Comparison of ENCODE assay signal across 14 mouse cellular contexts in the genomic region with DNA sequence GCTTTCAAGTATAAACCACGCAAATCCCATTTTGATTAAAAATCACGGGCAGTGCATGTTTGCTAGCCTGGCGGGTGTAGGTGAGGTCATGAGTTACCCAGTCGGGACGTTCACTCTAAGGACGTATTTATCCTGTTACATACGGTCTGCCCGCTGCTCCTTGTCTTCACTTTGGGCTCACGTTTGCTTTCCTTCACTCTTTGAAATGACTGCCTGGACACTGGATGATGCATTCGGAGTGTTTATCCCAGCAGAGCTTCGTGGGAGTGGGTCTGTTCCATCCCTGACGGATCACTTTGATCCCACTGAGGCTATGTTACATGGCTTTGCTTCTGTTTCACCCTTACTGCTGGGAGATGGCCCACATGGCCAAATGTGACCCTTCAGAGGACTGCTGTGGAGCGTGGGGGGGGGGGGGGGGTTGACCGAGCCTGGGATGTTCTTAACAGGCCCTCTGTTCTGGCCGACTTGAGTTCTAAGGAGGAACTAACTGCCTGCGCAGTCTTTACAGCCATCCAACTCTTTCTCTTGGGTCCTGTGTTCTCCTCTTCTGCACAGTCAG. TPM values are rescaled to one million over a fixed set of nuclear protein-coding genes. Genes with fewer than 3 reads are reported as not detected.
DNase-seq lines count a peak whose midpoint lies in the region; ATAC-seq and TF ChIP-seq lines count a peak whose summit lies in the region.
"Had no signal": no experiment of that assay in that cellular context is flagged by ENCODE, and none has a peak within 500 bp of the region (broad histone marks: within the 10 kb centered on the region; RNA-seq: fewer than 3 reads in every experiment).

No protein-coding gene starts in this region.

- 0 out of 2 replicates have a peak overlapping the region, but pooled peaks have one; percentile 9 for H3K27ac ChIP-seq in lung, embryonic 15.5 days
- H3K27ac ChIP-seq in lung, postnatal 0 days (ENCODE audit: low read length), result no peak overlapping the region
- H3K27ac ChIP-seq in hindbrain, embryonic 13.5 days, result peak overlapping the region; percentile 40; the same call in 1 of the 2 replicates
- no peak overlapping the region for H3K27ac ChIP-seq in midbrain, embryonic 11.5 days (ENCODE audit: low read depth, low read length)
- H3K27ac ChIP-seq in stomach, embryonic 16.5 days (ENCODE audit: low read length), result peak overlapping the region; percentile 52
- H3K27ac ChIP-seq: embryonic facial prominence, embryonic 15.5 days; liver, embryonic 15.5 days had no signal

- H3K4me2 ChIP-seq in lung, embryonic 15.5 days, result no peak overlapping the region
- H3K4me2 ChIP-seq in lung, postnatal 0 days (replicated peaks; ENCODE audit: low read depth, low read length), result no peak overlapping the region
- no peak overlapping the region for H3K4me2 ChIP-seq in hindbrain, embryonic 13.5 days
- H3K4me2 ChIP-seq in midbrain, embryonic 11.5 days, result no peak overlapping the region
- no peak overlapping the region for H3K4me2 ChIP-seq in stomach, embryonic 16.5 days (ENCODE audit: low read depth, low read length)
- H3K4me2 ChIP-seq: embryonic facial prominence, embryonic 15.5 days; heart, embryonic 13.5 days; liver, embryonic 15.5 days had no signal

- H3K36me3 ChIP-seq in lung, embryonic 15.5 days, result no peaks in the 10 kb centered on the region; the same call in 1 of the 2 replicates
- H3K36me3 ChIP-seq in lung, postnatal 0 days (ENCODE audit: insufficient read depth, low read length), result no peaks in the 10 kb centered on the region
- no peaks in the 10 kb centered on the region for H3K36me3 ChIP-seq in hindbrain, embryonic 13.5 days
- H3K36me3 ChIP-seq in midbrain, embryonic 11.5 days (ENCODE audit: control insufficient read depth, insufficient read depth, low read length), result no peaks in the 10 kb centered on the region
- H3K36me3 ChIP-seq in stomach, embryonic 16.5 days (ENCODE audit: control insufficient read depth, insufficient read depth, low read length), result no peaks in the 10 kb centered on the region

- 51% methylated on average over 16 of the region's 16 CpGs for WGBS in lung, embryonic 15.5 days
- WGBS in lung, postnatal 0 days, result 54% methylated on average over 16 of the region's 16 CpGs
- 40% methylated on average over 16 of the region's 16 CpGs for WGBS in hindbrain, embryonic 13.5 days
- 27% methylated on average over 16 of the region's 16 CpGs for WGBS in midbrain, embryonic 11.5 days
- WGBS in stomach, embryonic 16.5 days, result 33% methylated on average over 16 of the region's 16 CpGs

- no peak overlapping the region for H3K4me3 ChIP-seq in lung, embryonic 15.5 days
- H3K4me3 ChIP-seq in lung, postnatal 0 days (ENCODE audit: low read depth, low read length), result no peak overlapping the region
- no peak overlapping the region for H3K4me3 ChIP-seq in hindbrain, embryonic 13.5 days
- H3K4me3 ChIP-seq in midbrain, embryonic 11.5 days (ENCODE audit: low read depth, low read length), result no peak overlapping the region
- no peak overlapping the region for H3K4me3 ChIP-seq in stomach, embryonic 16.5 days (replicated peaks; ENCODE audit: low read length)
- H3K4me3 ChIP-seq: embryonic facial prominence, embryonic 15.5 days; heart, embryonic 13.5 days; liver, embryonic 15.5 days had no signal

- no peak for DNase-seq in lung, postnatal 0 days (ENCODE audit: low spot score)
- no peak for DNase-seq in midbrain, embryonic 11.5 days (ENCODE audit: low spot score, missing footprints)
- no peak for DNase-seq in testis, postnatal 14 days (ENCODE audit: low spot score)
- no peak for DNase-seq in layer of hippocampus, adult 9-11 months
- DNase-seq: cerebellum, postnatal 10 days; kidney, adult 8-10 months; layer of hippocampus, postnatal 36 days; right cerebral cortex, adult 18-20 months had no signal

- H3K27me3 ChIP-seq in lung, embryonic 15.5 days, result no peaks in the 10 kb centered on the region
- no peaks in the 10 kb centered on the region for H3K27me3 ChIP-seq in lung, postnatal 0 days (replicated peaks; ENCODE audit: insufficient read depth, low read length)
- no peaks in the 10 kb centered on the region for H3K27me3 ChIP-seq in hindbrain, embryonic 13.5 days
- no peaks in the 10 kb centered on the region; the same call in 1 of the 2 replicates for H3K27me3 ChIP-seq in midbrain, embryonic 11.5 days (ENCODE audit: control insufficient read depth, insufficient read depth, low read length)
- no peaks in the 10 kb centered on the region for H3K27me3 ChIP-seq in stomach, embryonic 16.5 days (ENCODE audit: control insufficient read depth, insufficient read depth, low read length)
- H3K27me3 ChIP-seq: embryonic facial prominence, embryonic 15.5 days; heart, embryonic 13.5 days; liver, embryonic 15.5 days had no signal

- ATAC-seq in lung, embryonic 15.5 days (ENCODE audit: borderline replicate concordance, extremely low read depth, low FRiP score, low TSS enrichment), result no peak
- no peak for ATAC-seq in lung, postnatal 0 days
- ATAC-seq in hindbrain, embryonic 13.5 days (ENCODE audit: low FRiP score), result peak; percentile 34; the same call in 1 of the 2 replicates
- ATAC-seq in midbrain, embryonic 11.5 days (ENCODE audit: low FRiP score), result peak; percentile 53
- ATAC-seq in stomach, embryonic 16.5 days (ENCODE audit: insufficient read depth, low FRiP score), result no peak; the same call in 1 of the 2 replicates

- peaks cover 62% of the 10 kb centered on the region for H3K4me1 ChIP-seq in lung, embryonic 15.5 days
- peaks cover 17% of the 10 kb centered on the region; the same call in 1 of the 2 replicates for H3K4me1 ChIP-seq in lung, postnatal 0 days (ENCODE audit: insufficient read depth, low read depth, low read length)
- peaks cover 58% of the 10 kb centered on the region for H3K4me1 ChIP-seq in hindbrain, embryonic 13.5 days (replicated peaks)
- H3K4me1 ChIP-seq in midbrain, embryonic 11.5 days (ENCODE audit: control insufficient read depth, insufficient read depth, low read length), result peaks cover 9% of the 10 kb centered on the region
- H3K4me1 ChIP-seq in stomach, embryonic 16.5 days (ENCODE audit: control insufficient read depth, insufficient read depth, low read length), result peaks cover 34% of the 10 kb centered on the region

- H3K9me3 ChIP-seq in lung, embryonic 15.5 days, result no peaks in the 10 kb centered on the region
- no peaks in the 10 kb centered on the region for H3K9me3 ChIP-seq in lung, postnatal 0 days (ENCODE audit: low read length)
- H3K9me3 ChIP-seq in hindbrain, embryonic 13.5 days, result no peaks in the 10 kb centered on the region
- H3K9me3 ChIP-seq in midbrain, embryonic 11.5 days (ENCODE audit: control insufficient read depth, low read length), result no peaks in the 10 kb centered on the region
- no peaks in the 10 kb centered on the region for H3K9me3 ChIP-seq in stomach, embryonic 16.5 days (replicated peaks; ENCODE audit: control insufficient read depth, low read length)
- H3K9me3 ChIP-seq: embryonic facial prominence, embryonic 15.5 days; heart, embryonic 13.5 days; liver, embryonic 15.5 days had no signal

- TF ChIP-seq CTCF in lung, postnatal 0 days (IDR thresholded peaks at IDR 0.05), result no peak

- no peak overlapping the region for H3K9ac ChIP-seq in lung, embryonic 15.5 days
- H3K9ac ChIP-seq in lung, postnatal 0 days (replicated peaks; ENCODE audit: low read depth), result no peak overlapping the region
- no peak overlapping the region for H3K9ac ChIP-seq in hindbrain, embryonic 13.5 days
- H3K9ac ChIP-seq in midbrain, embryonic 11.5 days (ENCODE audit: low read length), result no peak overlapping the region
- H3K9ac ChIP-seq in stomach, embryonic 16.5 days (ENCODE audit: low read length), result no peak overlapping the region
- H3K9ac ChIP-seq: embryonic facial prominence, embryonic 15.5 days; heart, embryonic 13.5 days; liver, embryonic 15.5 days had no signal

- no peak for TF ChIP-seq EP300 in lung, postnatal 0 days (IDR thresholded peaks at IDR 0.05)

RNA-seq across cellular contexts. Expression of a gene that starts 38.2 kb away (rescaled TPM):
- polyA plus RNA-seq in lung, embryonic 15.5 days (2015; fragmentation: Nextera tagmentation; extraction: Ambion mirVana), result 33.4 and 35.1 TPM in 2 replicates
- polyA plus RNA-seq in lung, postnatal 0 days (2015; fragmentation: Nextera tagmentation; extraction: Ambion mirVana), result 18.3 and 20.1 TPM in 2 replicates
- 11.1 and 12.0 TPM in 2 replicates for polyA plus RNA-seq in hindbrain, embryonic 13.5 days (2015; fragmentation: Nextera tagmentation; extraction: Ambion mirVana)
- 17.0 and 17.6 TPM in 2 replicates for polyA plus RNA-seq in midbrain, embryonic 11.5 days (2014; fragmentation: Nextera tagmentation; extraction: Ambion mirVana)
- polyA plus RNA-seq in stomach, embryonic 16.5 days (2015; fragmentation: Nextera tagmentation; extraction: Ambion mirVana), result 20.4 and 23.6 TPM in 2 replicates

Comparison
In these comparisons a context has a peak if more than half of its experiments do, and no peak if none do; other contexts are left out.
1. H3K27ac ChIP-seq: peak in lung, embryonic 15.5 days (single experiment), hindbrain, embryonic 13.5 days (single experiment) and stomach, embryonic 16.5 days (single experiment); none in lung, postnatal 0 days (single experiment) and midbrain, embryonic 11.5 days (single experiment).
2. ATAC-seq: peak in hindbrain, embryonic 13.5 days (single experiment) and midbrain, embryonic 11.5 days (single experiment); none in lung, embryonic 15.5 days (single experiment), lung, postnatal 0 days (single experiment) and stomach, embryonic 16.5 days (single experiment).